Mouse (Mus musculus): ENCODE data around the gene B4galnt1.
"Not testable (repeated sequence)": the region's sequence is repeated elsewhere in the genome, so short reads cannot be mapped to it uniquely, and the experiment has no call there.

Gene B4galnt1

GRCm38 (mm10) chr10:127164631-127165353 lies at the start of gene B4galnt1:
B4galnt1 (plus strand) TSS chr10:127165225.
- DNase-seq (ENCODE audit: low spot score) = peak; percentile 77

GRCm38 (mm10) chr10:127118470-127118869 lies 46.6 kb upstream of the B4galnt1 start:
- no peak for DNase-seq (ENCODE audit: low spot score)

- DNase-seq (ENCODE audit: low spot score) = no peak
Observed at GRCm38 (mm10) chr10:127119229-127119628, 45.8 kb upstream of the B4galnt1 start.

GRCm38 (mm10) chr10:127120301-127121065 lies 44.5 kb upstream of the B4galnt1 start:
- DNase-seq (ENCODE audit: low spot score) = no peak

- DNase-seq (ENCODE audit: low spot score) = peak; percentile 99
Observed at GRCm38 (mm10) chr10:127121066-127121477, 44.0 kb upstream of the B4galnt1 start, which contains the start of gene Os9. Os9 (minus strand) TSS chr10:127121131.

- DNase-seq (ENCODE audit: low spot score) = no peak
Observed at GRCm38 (mm10) chr10:127122018-127122417, 43.0 kb upstream of the B4galnt1 start.

GRCm38 (mm10) chr10:127122784-127123435 lies 42.1 kb upstream of the B4galnt1 start:
- DNase-seq (ENCODE audit: low spot score) = no peak

GRCm38 (mm10) chr10:127123436-127123805 lies 41.6 kb upstream of the B4galnt1 start:
- peak; percentile 72 for DNase-seq (ENCODE audit: low spot score)

- peak; percentile 51 for DNase-seq (ENCODE audit: low spot score)
Observed at GRCm38 (mm10) chr10:127125210-127126001, 39.6 kb upstream of the B4galnt1 start.

- DNase-seq (ENCODE audit: low spot score) = no peak
Observed at GRCm38 (mm10) chr10:127126579-127126978, 38.4 kb upstream of the B4galnt1 start.

GRCm38 (mm10) chr10:127127711-127128279 lies 37.2 kb upstream of the B4galnt1 start:
- no peak for DNase-seq (ENCODE audit: low spot score)

- DNase-seq (ENCODE audit: low spot score) = no peak
Observed at GRCm38 (mm10) chr10:127129431-127129830, 35.6 kb upstream of the B4galnt1 start.

GRCm38 (mm10) chr10:127132469-127132868 lies 32.6 kb upstream of the B4galnt1 start:
- no peak for DNase-seq (ENCODE audit: low spot score)

GRCm38 (mm10) chr10:127134394-127135035 lies 30.5 kb upstream of the B4galnt1 start:
- DNase-seq (ENCODE audit: low spot score) = not testable (repeated sequence)

- DNase-seq (ENCODE audit: low spot score) = no peak
Observed at GRCm38 (mm10) chr10:127135118-127135836, 29.7 kb upstream of the B4galnt1 start.

- DNase-seq (ENCODE audit: low spot score) = peak; percentile 64
Observed at GRCm38 (mm10) chr10:127136510-127136909, 28.5 kb upstream of the B4galnt1 start.

GRCm38 (mm10) chr10:127137896-127138295 lies 27.1 kb upstream of the B4galnt1 start:
- no peak for DNase-seq (ENCODE audit: low spot score)

- no peak for DNase-seq (ENCODE audit: low spot score)
Observed at GRCm38 (mm10) chr10:127138328-127139141, 26.5 kb upstream of the B4galnt1 start.

- DNase-seq (ENCODE audit: low spot score) = no peak
Observed at GRCm38 (mm10) chr10:127140971-127141370, 24.1 kb upstream of the B4galnt1 start.

Measured in lung, postnatal 25 days (tissue).